Mouse (Mus musculus) kidney, adult 2 months (tissue): ENCODE measurements around the gene Armh2. TPM values are rescaled to one million over a fixed set of nuclear protein-coding genes. Genes with fewer than 3 reads are reported as not detected.
A peak's percentile ranks its signal among the peaks of the same experiment; 100 is the strongest.

Experiments used
- DNase-seq: peaks from one replicate; pipeline ENCODE4 v3.0.0; 2021
- H3K27ac ChIP-seq: fragments of 200-500 bp; 2 replicates; pipeline ENCODE4 v1.5.1; 2012; ENCODE audit warnings: low read depth, low read length, control low read depth, inconsistent platforms; ENCODE audit not compliant: insufficient read depth
- H3K27me3 ChIP-seq: fragments of 200-500 bp; replicated peaks from 2 replicates; pipeline ENCODE4 v1.6.1; 2012; ENCODE audit warnings: mild to moderate bottlenecking, moderate library complexity, low read length, inconsistent platforms; ENCODE audit not compliant: control insufficient read depth, insufficient read depth
- H3K36me3 ChIP-seq: fragments of 200-500 bp; 2 replicates; pipeline ENCODE4 v1.6.1; 2012; ENCODE audit warnings: mild to moderate bottlenecking, moderate library complexity, low read length, inconsistent platforms; ENCODE audit not compliant: control insufficient read depth, insufficient read depth
- H3K4me1 ChIP-seq: fragments of 200-500 bp; 2 replicates; pipeline ENCODE4 v1.6.1; 2011; ENCODE audit warnings: low read length; ENCODE audit not compliant: control insufficient read depth, insufficient read depth
- H3K4me3 ChIP-seq: fragments of 200-500 bp; 2 replicates; pipeline ENCODE4 v1.5.1; 2011; ENCODE audit warnings: mild to moderate bottlenecking, low read depth, low read length, control low read depth; ENCODE audit not compliant: insufficient read depth
- CTCF ChIP-seq: fragments of 200-500 bp; conservative IDR thresholded peaks from 2 replicates; pipeline ENCODE4 v1.5.1; 2011; ENCODE audit warnings: low read depth, mild to moderate bottlenecking, control low read depth, low read length, moderate library complexity, mixed read lengths; ENCODE audit not compliant: insufficient read depth, insufficient read length
- POLR2A ChIP-seq: fragments of 200-500 bp; IDR thresholded peaks from one replicate; pipeline ENCODE4 v1.6.1; 2011; ENCODE audit warnings: low read depth, low read length, control low read depth
- WGBS: fragments of 180-500 bp; shearing (Covaris S2); methylation state at CpG from one replicate; pipeline ENCODE4 v1.1.7; 2018; 5-methylcytosine and 5-hydroxymethylcytosine counted together
- polyA plus RNA-seq: library from polyadenylated mRNA; depleted of rRNA; stranded (reverse); fragments of >200 nt; gene quantifications from 2 replicates; pipeline ENCODE4 v1.2.3, GENCODE M21; 2012

The Armh2 gene
- polyA plus RNA-seq, 1 experiment: not detected

DNA sequence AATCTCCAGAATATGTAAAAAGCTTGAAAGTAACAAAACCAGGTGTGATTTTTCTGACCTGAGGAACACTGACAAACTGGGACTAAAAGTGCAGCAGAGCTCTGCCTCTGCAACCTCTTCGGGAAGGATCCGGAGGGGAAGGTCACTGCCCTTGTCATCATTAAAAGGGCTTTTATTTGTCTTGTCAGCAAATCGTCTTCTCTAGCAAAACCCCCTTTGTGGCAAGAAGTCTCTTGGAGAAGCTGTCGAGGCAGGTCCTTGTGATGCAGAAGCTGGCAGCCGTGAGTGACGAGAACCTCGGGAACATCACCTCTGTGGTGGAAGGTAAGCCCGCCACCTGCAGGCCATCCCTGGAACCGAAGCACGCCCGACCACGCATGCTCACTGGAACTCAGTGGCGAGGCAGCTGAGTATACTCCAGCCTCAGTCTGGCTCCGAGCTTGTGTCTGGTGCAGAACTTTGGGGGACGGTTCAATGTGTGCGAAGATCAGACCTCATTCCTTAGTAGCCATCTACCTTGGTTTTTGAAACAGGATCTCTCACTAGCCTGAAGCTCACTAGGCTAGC, 27.5 kb upstream of the Armh2 start:
- WGBS: 8% methylated on average over 16 of the region's 16 CpGs
- Histone ChIP-seq H3K4me3 (no peak overlapping the region), H3K36me3 (no peaks in the 10 kb centered on the region), H3K27ac (no peak overlapping the region), H3K27me3 (no peaks in the 10 kb centered on the region), H3K4me1 (0 out of 2 replicates have a peak, but pooled peaks cover 3% of the 10 kb centered on the region)
- DNase-seq: peak; percentile 90
- TF ChIP-seq POLR2A: no peak
- TF ChIP-seq CTCF: peak; percentile 94

DNA sequence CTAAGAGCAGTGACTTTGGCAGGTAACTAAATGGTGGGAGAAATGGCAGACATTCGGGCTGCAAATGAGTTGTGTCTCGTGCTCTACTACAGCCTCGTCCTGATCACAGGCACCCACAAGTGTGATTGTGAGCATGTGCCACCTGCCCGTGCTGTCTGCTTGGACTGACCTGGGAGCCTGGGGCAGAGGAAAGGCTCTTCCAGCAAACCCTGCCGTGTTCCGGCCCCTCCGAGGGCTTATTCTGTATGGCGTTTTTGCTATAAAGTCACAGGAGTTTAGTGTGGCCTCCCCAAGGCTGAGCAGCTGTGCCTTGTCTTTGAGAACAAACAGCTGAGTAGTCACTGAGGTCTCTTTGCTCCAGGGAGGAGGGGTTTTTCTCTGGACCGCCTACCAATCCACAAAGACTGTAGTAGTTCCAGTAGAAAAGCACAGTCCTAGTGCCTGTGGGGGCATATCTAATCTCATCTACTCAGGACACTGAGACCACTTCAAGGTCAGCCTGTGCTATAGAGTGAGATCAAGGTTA, 26.6 kb upstream of the Armh2 start:
- no peak for DNase-seq
- no peaks in the 10 kb centered on the region for H3K27me3 ChIP-seq
- 0 out of 2 replicates have a peak, but pooled peaks cover 3% of the 10 kb centered on the region for H3K4me1 ChIP-seq
- no peaks in the 10 kb centered on the region for H3K36me3 ChIP-seq
- no peak for TF ChIP-seq CTCF
- no peak overlapping the region for H3K27ac ChIP-seq
- WGBS: 74% methylated on average over 9 of the region's 9 CpGs
- no peak overlapping the region for H3K4me3 ChIP-seq

DNA sequence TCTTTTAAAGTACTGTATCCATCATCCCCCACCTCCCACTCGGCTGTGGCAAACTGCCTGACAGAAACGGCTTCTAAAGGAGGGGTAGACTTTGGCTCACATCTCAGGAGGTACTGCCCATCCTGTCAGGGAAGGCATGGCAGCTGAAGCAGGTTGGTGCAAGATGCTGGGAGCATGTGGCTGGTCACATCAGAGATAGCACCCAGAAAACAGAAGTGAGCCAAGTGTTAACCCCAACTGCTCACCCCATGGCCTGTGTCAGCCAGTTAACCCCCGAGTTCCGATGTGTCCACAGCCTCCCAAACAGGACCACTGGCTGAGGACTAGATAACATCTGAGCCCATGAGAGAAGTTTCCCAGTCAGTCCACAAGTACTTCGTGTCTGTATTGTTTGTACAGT, 25.4 kb upstream of the Armh2 start:
- no peaks in the 10 kb centered on the region for H3K36me3 ChIP-seq
- no peak overlapping the region for H3K4me3 ChIP-seq
- no peak for DNase-seq
- no peak for TF ChIP-seq POLR2A
- TF ChIP-seq CTCF: no peak
- WGBS: 66% methylated on average over 5 of the region's 5 CpGs
- H3K27me3 ChIP-seq: no peaks in the 10 kb centered on the region
- H3K27ac ChIP-seq: no peak overlapping the region
- H3K4me1 ChIP-seq: 0 out of 2 replicates have a peak, but pooled peaks cover 3% of the 10 kb centered on the region

DNA sequence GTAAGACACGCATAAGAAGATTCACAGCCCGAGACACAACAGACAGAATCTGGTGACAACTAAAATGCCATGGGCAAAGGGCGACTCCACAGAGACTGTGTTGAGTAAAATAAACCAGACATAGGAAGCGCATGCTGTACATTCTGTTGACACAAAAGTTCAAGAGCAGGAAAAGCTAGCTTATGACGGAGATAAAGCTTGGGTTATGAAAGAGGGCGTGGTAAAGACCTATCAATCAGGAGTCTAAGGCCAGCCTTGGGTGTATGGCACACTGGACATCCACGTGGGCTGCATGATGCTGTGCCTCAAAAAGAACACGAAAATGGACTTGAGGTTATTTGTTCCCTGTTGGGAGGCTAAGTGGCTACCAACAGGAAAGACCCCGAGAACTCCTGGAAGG, 24.6 kb upstream of the Armh2 start:
- WGBS: 81% methylated on average over 9 of the region's 9 CpGs
- Histone ChIP-seq H3K4me1 (0 out of 2 replicates have a peak, but pooled peaks cover 3% of the 10 kb centered on the region), H3K4me3 (no peak overlapping the region), H3K36me3 (no peaks in the 10 kb centered on the region), H3K27me3 (no peaks in the 10 kb centered on the region), H3K27ac (no peak overlapping the region)
- no peak for DNase-seq
- TF ChIP-seq CTCF (no peak), POLR2A (no peak)

DNA sequence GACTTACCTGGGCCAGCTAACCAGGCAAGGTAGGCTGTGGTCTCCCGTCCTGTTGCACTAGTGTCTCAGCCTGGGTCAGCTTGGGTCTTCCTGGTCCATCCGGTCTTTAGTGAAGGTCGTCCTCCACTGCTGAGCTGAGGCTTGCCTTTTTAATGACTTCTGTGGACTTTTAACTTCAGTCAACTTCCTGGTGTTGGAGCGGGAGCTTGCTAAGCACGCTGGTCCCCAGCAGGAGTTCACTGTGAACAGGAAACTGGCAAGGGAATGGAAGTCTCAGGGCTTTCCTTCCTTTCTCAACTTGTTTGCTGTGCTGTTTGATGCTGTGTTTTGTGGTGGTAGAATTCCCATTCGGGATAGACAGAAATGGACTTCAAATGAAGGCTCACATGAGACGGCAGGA, 23.4 kb upstream of the Armh2 start:
- H3K4me1 ChIP-seq: 0 out of 2 replicates have a peak, but pooled peaks cover 3% of the 10 kb centered on the region
- 43% methylated on average over 7 of the region's 7 CpGs for WGBS
- no peak for DNase-seq
- H3K36me3 ChIP-seq: no peaks in the 10 kb centered on the region
- no peak for TF ChIP-seq CTCF
- TF ChIP-seq POLR2A: no peak
- H3K4me3 ChIP-seq: no peak overlapping the region
- no peak overlapping the region for H3K27ac ChIP-seq
- no peaks in the 10 kb centered on the region for H3K27me3 ChIP-seq

GRCm38 (mm10) chr13:24721502-24721901, 19.5 kb upstream of the Armh2 start:
- Histone ChIP-seq H3K4me3 (no peak overlapping the region), H3K27ac (no peak overlapping the region), H3K27me3 (no peaks in the 10 kb centered on the region), H3K36me3 (no peaks in the 10 kb centered on the region), H3K4me1 (peaks cover 8% of the 10 kb centered on the region; the same call in 1 of the 2 replicates)
- WGBS: 72% methylated on average over 10 of the region's 10 CpGs
- peak; percentile 15 for DNase-seq
- TF ChIP-seq POLR2A: no peak
- TF ChIP-seq CTCF: no peak

DNA sequence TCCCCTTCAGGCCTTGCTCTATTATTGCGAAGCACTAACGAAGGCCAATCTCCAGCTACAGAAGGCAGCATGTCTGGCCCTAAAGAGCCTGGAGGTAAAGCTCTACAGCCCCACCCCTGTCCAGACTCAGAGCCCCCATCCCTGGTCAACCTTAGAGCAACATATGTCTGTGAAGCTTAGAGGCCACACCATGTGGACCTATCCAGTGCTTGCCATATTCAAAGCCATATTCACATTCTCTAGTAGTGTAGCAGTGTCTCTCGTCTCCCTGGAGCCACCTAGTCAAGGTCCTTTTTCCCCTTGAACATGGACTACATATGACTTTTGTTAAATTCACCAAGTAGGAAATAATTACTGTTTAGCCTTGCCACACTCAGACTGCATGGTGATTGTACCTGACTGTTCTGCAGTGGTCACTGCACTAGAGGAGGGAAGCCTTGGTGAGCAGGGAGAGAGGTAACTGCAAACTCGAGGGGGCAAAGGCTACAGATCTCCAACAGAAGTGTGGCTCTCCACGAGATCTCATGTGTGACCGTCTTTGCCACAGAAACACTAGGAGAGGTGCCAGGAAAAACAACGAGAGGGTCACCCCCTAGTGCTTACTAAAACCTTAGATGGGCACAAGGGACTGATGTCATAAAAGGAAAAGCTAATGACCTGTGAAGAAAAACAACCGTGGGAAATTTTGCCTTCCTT, 17.2 kb upstream of the Armh2 start:
- 37% methylated on average over 8 of the region's 8 CpGs for WGBS
- peak; percentile 59 for DNase-seq

More for the DNA sequence above, 17.2 kb upstream of the Armh2 start:
- no peaks in the 10 kb centered on the region for H3K36me3 ChIP-seq
- no peak overlapping the region for H3K27ac ChIP-seq
- TF ChIP-seq POLR2A (no peak), CTCF (no peak)
- no peak overlapping the region for H3K4me3 ChIP-seq
- H3K27me3 ChIP-seq: no peaks in the 10 kb centered on the region
- H3K4me1 ChIP-seq: peaks cover 5% of the 10 kb centered on the region; the same call in 1 of the 2 replicates
